Mouse (Mus musculus): Measurements from ENCODE around the gene Uggt1. TPM values are rescaled to one million over a fixed set of nuclear protein-coding genes. Genes with fewer than 3 reads are reported as not detected.
A peak's percentile ranks its signal among the peaks of the same experiment; 100 is the strongest.

The Uggt1 gene
- total RNA-seq, 2 experiments from 2014 or later = 19.5 to 20.3 TPM

DNA sequence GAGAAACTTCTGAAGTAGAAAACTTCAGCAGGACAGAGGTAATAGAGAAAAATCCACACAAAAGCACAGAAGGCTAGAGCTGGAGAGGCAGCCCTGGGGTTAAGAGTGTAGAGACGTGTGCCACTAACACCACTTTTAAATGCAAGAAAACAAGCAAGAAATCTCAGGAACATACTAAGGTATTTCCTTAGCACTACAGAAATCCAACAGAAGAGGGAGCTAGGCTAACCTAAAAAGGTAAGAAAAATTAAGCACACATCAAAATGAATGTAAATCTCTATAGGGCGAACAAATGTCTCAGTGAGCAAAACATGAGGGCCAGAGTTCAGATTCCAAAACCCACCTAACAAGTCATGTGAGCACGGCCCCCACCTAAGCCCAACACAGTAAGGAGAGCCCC lies 19.9 kb downstream of the Uggt1 start:
- DNase-seq = no peak

GRCm38 (mm10) chr1:36214324-36214723 lies 30.2 kb downstream of the Uggt1 start:
- no peak for DNase-seq
- intact Hi-C loops (cut with DNase I; ENCODE audit: low total_unique reads) = no loop called here

More for the DNA sequence above, 19.9 kb downstream of the Uggt1 start:
- intact Hi-C loops (cut with DNase I; ENCODE audit: low total_unique reads) = no loop called here

DNA sequence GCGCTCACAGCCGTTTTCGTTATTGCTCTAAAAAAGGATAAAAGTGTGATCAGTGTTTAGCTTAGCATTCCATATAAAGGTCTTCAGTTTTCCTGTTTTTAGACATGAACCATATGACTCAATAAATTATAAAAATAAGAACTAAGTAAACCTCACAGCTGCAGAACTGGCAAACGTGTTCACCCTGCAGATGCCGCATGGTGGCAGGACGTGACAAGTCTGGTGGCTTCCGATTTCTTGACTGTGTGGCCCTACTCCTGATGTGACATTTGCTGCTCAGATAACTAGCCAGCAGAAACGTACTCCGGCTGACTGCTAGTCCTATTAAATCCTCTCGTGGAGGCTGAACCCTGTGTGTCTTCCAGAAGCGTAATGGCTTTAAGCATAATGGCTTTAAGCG lies 42.8 kb downstream of the Uggt1 start:
- no peak for DNase-seq
- intact Hi-C loops (cut with DNase I; ENCODE audit: low total_unique reads) = no loop called here

- no peak for DNase-seq
- intact Hi-C loops (cut with DNase I; ENCODE audit: low total_unique reads) = no loop called here
Measured at GRCm38 (mm10) chr1:36194482-36194881, 50.0 kb downstream of the Uggt1 start.

DNA sequence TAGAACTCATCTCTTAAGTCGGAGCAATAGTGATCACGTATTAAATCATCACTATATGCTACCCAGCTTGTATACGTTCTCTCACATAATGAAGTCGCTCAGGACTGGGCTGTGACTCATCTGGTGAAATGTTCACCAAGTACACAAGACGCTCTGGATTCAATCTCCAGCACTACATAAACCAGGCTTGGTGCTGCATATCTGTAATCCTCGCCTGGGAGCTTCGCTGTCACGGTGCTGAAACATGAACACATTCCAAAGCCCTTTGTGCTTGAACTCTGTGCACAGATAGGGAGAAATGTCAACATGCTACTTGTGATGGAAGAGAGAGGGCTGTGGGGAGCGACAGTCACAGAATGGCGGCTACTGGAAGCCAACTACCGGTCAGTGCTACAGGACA lies 52.6 kb downstream of the Uggt1 start:
- intact Hi-C loops (cut with DNase I; ENCODE audit: low total_unique reads) = no loop called here
- DNase-seq = no peak

DNA sequence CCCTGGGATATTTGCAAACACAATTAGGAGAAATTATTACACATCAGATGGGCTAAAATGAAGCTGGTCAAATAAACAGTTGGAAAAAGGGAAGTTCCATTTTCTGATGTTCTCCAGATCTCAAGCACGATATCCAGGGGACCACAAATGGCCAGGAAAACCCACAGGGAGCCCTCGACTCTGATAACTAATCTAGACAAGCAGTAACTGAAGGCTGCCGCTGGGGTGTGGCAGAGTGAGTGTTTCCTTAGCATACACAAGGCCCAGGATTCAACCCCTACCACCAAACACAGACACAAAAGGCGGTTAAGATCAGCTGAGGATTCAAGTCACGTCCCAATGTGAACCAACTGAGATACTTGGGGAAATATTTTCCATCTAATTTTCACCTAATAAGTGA lies 64.5 kb downstream of the Uggt1 start:
- intact Hi-C loops (cut with DNase I; ENCODE audit: low total_unique reads) = no loop called here
- DNase-seq = no peak

DNA sequence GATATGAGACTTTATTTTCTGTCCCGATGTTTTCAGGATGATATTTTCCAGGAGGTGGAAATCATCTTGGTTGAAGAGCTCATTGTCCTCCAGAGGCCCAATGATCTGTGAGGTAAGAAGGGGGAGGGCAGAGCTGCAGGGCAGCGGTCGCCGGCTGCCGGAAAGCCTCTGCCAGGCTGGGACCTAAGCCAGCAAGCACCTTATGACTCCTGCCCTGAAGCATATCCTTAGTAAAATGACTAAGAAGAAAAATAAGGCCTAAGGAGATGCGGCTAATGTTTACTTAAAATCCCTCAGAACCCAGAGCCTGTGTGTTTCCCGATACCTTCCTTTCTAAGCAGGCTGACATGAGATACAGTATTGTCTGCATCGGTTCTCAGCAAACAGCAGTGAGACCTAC lies 71.1 kb downstream of the Uggt1 start:
- intact Hi-C loops (cut with DNase I; ENCODE audit: low total_unique reads) = no loop called here
- no peak for DNase-seq

GRCm38 (mm10) chr1:36172941-36173340 lies 71.6 kb downstream of the Uggt1 start:
- intact Hi-C loops (cut with DNase I; ENCODE audit: low total_unique reads) = no loop called here
- no peak for DNase-seq

GRCm38 (mm10) chr1:36162687-36163086 lies 81.8 kb downstream of the Uggt1 start:
- intact Hi-C loops (cut with DNase I; ENCODE audit: low total_unique reads) = no loop called here
- no peak for DNase-seq

DNA sequence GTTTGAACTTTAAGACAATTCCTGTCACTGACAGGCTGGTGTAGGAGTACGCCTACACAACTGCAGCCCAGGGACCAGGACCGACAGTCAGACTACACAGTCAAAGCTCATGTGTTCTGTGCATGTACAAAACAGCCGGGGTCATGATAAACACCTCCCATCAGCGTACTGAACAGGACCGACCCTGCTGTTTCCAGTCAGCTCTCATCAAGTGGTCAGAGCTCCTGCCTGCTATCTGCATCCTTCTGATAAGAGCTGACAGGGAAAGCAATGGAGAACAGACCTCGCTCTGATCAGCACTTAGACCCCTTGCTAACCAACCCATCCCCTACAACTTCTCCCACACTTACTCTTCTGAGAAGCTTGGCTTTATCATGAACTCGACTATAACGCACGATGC lies 83.3 kb downstream of the Uggt1 start:
- intact Hi-C loops (cut with DNase I; ENCODE audit: low total_unique reads) = no loop called here
- DNase-seq = no peak

- no peak for DNase-seq
- intact Hi-C loops (cut with DNase I; ENCODE audit: low total_unique reads) = no loop called here
Measured at GRCm38 (mm10) chr1:36160246-36160645, 84.3 kb downstream of the Uggt1 start.

DNA sequence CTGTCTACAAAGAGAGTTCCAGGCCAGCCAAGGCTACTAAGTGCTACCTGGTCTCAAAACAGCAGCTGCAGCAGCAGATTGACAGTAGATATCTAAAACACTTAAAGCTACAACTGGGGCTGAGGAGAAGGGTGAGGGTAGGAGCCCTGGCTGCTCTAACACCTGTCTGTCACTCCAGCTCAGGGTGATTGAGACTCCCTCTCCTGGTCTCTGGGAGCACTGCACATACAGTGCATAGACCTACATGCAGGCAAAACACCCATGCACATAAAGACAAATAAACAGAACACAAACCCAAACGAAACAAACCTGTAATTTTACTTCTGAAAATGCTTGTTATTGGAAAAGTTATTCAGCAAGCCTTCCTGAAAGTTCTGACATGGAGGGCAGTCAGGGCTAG lies 95.1 kb downstream of the Uggt1 start:
- intact Hi-C loops (cut with DNase I; ENCODE audit: low total_unique reads) = loop anchor here (10.0 kb wide), 1 partner anchor 105 kb away; no protein-coding TSS in a partner anchor

GRCm38 (mm10) chr1:36148809-36149208 lies 95.7 kb downstream of the Uggt1 start:
- DNase-seq = no peak
- intact Hi-C loops (cut with DNase I; ENCODE audit: low total_unique reads) = loop anchor here (10.0 kb wide), 1 partner anchor 106 kb away; no protein-coding TSS in a partner anchor

More for the DNA sequence above, 95.1 kb downstream of the Uggt1 start:
- no peak for DNase-seq

- DNase-seq = no peak
- intact Hi-C loops (cut with DNase I; ENCODE audit: low total_unique reads) = loop anchor here (1.0 to 10.0 kb wide), 2 partner anchors 37 to 110 kb away; no protein-coding TSS in a partner anchor
Measured at GRCm38 (mm10) chr1:36145050-36145449, 99.5 kb downstream of the Uggt1 start.

- DNase-seq = no peak
- intact Hi-C loops (cut with DNase I; ENCODE audit: low total_unique reads) = loop anchor here (10.0 kb wide), 1 partner anchor 114 kb away; no protein-coding TSS in a partner anchor
Measured at GRCm38 (mm10) chr1:36140311-36140710, 104.2 kb downstream of the Uggt1 start.

- intact Hi-C loops (cut with DNase I; ENCODE audit: low total_unique reads) = loop anchor here (10.0 kb wide), 1 partner anchor 60 kb away; no protein-coding TSS in a partner anchor
- peak; percentile 58 for DNase-seq
Measured at GRCm38 (mm10) chr1:36134584-36134983, 109.9 kb downstream of the Uggt1 start.

DNA sequence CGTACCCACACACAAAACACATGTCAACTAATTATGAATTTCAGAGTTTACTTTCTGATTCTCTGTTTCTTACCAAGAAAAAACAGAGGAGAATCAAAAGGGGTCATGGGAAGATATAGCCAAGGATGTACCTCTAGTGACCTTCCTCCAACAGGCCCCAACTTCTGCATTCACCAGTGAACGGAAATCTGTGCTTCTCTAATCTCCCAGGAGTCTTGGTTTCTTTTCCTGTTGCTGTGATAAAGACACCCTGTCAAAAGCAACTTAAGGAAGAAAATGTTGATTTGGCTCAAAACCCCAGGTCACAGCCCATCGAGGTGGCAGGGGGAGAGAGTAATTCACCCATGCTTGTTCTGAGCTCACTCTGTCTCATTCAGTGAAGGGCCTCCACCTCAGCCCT lies 110.9 kb downstream of the Uggt1 start:
- intact Hi-C loops (cut with DNase I; ENCODE audit: low total_unique reads) = loop anchor here (10.0 kb wide), 1 partner anchor 59 kb away; no protein-coding TSS in a partner anchor
- no peak for DNase-seq

DNA sequence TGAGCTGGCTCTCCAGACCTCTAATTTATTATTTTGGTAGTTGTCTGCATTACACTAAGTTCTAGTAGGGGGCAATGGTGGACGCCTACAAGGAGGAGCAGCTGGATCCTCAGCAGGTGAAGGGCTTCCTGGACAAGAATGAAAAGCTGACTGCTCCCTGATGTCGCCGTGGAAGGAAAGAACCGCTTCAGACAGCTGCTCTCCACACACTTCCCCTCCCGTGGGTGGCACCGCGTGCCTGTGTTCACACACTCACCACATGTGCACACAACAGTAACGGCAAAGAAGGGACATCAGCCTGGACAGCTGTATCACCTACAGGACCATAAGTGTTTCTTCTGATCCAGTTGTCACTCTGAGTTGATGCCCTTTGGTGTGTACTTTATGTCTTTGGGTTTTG lies 111.5 kb downstream of the Uggt1 start:
- DNase-seq = no peak
- intact Hi-C loops (cut with DNase I; ENCODE audit: low total_unique reads) = loop anchor here (10.0 kb wide), 1 partner anchor 58 kb away; no protein-coding TSS in a partner anchor

DNA sequence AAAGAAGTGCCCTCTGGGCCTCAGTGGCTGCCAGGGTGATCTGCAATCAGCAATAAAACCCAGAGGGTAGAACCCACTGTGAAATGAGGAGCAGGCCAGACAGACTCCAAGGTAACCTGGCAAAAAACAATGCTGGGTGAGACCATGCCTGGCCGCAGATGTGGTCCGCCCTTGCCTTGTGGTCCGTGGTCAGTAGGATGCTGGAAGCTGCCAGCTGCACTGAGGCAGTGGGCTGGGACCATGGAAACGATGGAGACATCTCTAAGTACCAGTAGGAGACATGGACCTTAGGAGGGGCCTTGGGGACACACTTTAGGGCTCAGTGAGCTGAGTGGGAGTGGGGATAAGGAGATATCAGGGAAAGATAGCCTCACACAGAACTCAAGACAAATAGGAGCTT lies 112.3 kb downstream of the Uggt1 start:
- intact Hi-C loops (cut with DNase I; ENCODE audit: low total_unique reads) = loop anchor here (10.0 kb wide), 1 partner anchor 57 kb away; no protein-coding TSS in a partner anchor
- no peak for DNase-seq

DNA sequence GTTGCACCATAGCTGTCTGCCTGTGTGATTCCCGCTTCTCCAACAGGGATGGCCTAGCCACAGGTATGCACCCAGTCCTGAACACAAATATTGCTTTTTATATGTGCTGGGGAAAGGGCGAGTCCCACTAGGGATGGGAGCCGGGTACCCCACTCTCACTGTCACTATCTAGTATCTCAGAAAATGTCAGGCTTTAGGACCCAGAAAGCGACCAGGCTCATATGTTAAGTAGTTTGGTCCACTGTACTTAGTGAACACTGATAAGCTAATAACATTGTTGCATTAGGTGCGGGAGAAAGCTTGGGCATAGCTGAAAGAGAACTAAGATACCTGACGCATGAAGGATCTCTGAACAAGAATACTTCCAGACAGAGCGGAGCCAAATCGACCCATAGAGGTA lies 112.8 kb downstream of the Uggt1 start:
- intact Hi-C loops (cut with DNase I; ENCODE audit: low total_unique reads) = loop anchor here (10.0 kb wide), 1 partner anchor 57 kb away; no protein-coding TSS in a partner anchor
- no peak for DNase-seq

- no peak for DNase-seq
- intact Hi-C loops (cut with DNase I; ENCODE audit: low total_unique reads) = loop anchor here (10.0 kb wide), 1 partner anchor 56 kb away; no protein-coding TSS in a partner anchor
Measured at GRCm38 (mm10) chr1:36131154-36131553, 113.4 kb downstream of the Uggt1 start.
